Mouse (Mus musculus) limb, embryonic 14.5 days (tissue): ENCODE measurements at regions not wholly inside any gene's neighbourhood (a gene's known extent, or its start where the extent isn't known, plus 50 kb on each side); places are given as distances from the start of the nearest gene placed in this dataset.

Experiments
- ATAC-seq: fragments of 200-750 bp; cut with Nextera tagmentation; 2 replicates; pipeline ENCODE4 v1.8.0; 2017; ENCODE audit warnings: low read depth, moderate number of reproducible peaks, moderate TSS enrichment; ENCODE audit not compliant: low FRiP score
- DNase-seq: peaks from one replicate; pipeline ENCODE4 v3.0.0-alpha.2; 2015; ENCODE audit warnings: low spot score
- H3K27ac ChIP-seq: fragments of 300-500 bp; sonication (generic); replicated peaks from 2 replicates; pipeline ENCODE4 v1.5.1; 2014; ENCODE audit warnings: low read depth, mild to moderate bottlenecking, low read length, moderate library complexity, mixed read lengths
- H3K27me3 ChIP-seq: fragments of 300-500 bp; sonication (generic); 2 replicates; pipeline ENCODE4 v1.6.1; 2014; ENCODE audit warnings: low read length, mixed read lengths; ENCODE audit not compliant: control insufficient read depth, insufficient read depth
- H3K36me3 ChIP-seq: fragments of 300-500 bp; sonication (generic); 2 replicates; pipeline ENCODE4 v1.6.1; 2014; ENCODE audit warnings: mild to moderate bottlenecking, low read length, moderate library complexity, mixed read lengths; ENCODE audit not compliant: control insufficient read depth, insufficient read depth
- H3K4me1 ChIP-seq: fragments of 300-500 bp; sonication (generic); 2 replicates; pipeline ENCODE4 v1.6.1; 2014; ENCODE audit warnings: antibody characterized with exemption, low read length, mixed read lengths; ENCODE audit not compliant: control insufficient read depth, insufficient read depth
- H3K4me2 ChIP-seq: fragments of 300-500 bp; sonication (generic); replicated peaks from 2 replicates; pipeline ENCODE4 v1.6.1; 2014; ENCODE audit warnings: low read depth, mild to moderate bottlenecking, low read length, moderate library complexity; ENCODE audit not compliant: severe bottlenecking
- H3K4me3 ChIP-seq: fragments of 300-500 bp; sonication (generic); replicated peaks from 2 replicates; pipeline ENCODE4 v1.5.1; 2014; ENCODE audit warnings: low read length
- H3K9ac ChIP-seq: fragments of 300-500 bp; sonication (generic); 2 replicates; pipeline ENCODE4 v1.6.1; 2014; ENCODE audit warnings: mild to moderate bottlenecking, low read depth, low read length, moderate library complexity; ENCODE audit not compliant: severe bottlenecking
- H3K9me3 ChIP-seq: fragments of 300-500 bp; sonication (generic); 2 replicates; pipeline ENCODE4 v1.6.1; 2016; ENCODE audit warnings: low read length; ENCODE audit not compliant: control insufficient read depth
- POLR2A ChIP-seq: fragments of 200-500 bp; IDR thresholded peaks from 2 replicates; pipeline ENCODE4 v1.8.0; 2012; ENCODE audit warnings: inconsistent platforms, mild to moderate bottlenecking, moderate library complexity, borderline replicate concordance; ENCODE audit not compliant: insufficient read depth, insufficient read length; ENCODE audit errors: extremely low read depth
- WGBS: fragments of 180-500 bp; shearing (Covaris S2); extraction: QIAGEN DNeasy Blood & Tissue Kit; methylation state at CpG from one replicate; pipeline ENCODE4 v1.1.7; 2014; 5-methylcytosine and 5-hydroxymethylcytosine counted together

- WGBS = 6% methylated on average over 10 of the region's 10 CpGs
- TF ChIP-seq POLR2A = no peak
- peak; percentile 83 for DNase-seq
- Histone ChIP-seq H3K4me3 (no peak overlapping the region), H3K9ac (no peak overlapping the region), H3K27me3 (no peaks in the 10 kb centered on the region), H3K9me3 (no peaks in the 10 kb centered on the region), H3K27ac (no peak overlapping the region), H3K36me3 (no peaks in the 10 kb centered on the region), H3K4me1 (peaks cover 4% of the 10 kb centered on the region), H3K4me2 (no peak overlapping the region; the same call in 1 of the 2 replicates)
- peak; percentile 27; the same call in 1 of the 2 replicates for ATAC-seq
Observed at GRCm38 (mm10) chr3:58163806-58164205, 250.7 kb upstream of the Tsc22d2 start.

- no peaks in the 10 kb centered on the region for H3K27me3 ChIP-seq
- 45% methylated on average over 2 of the region's 2 CpGs for WGBS
- TF ChIP-seq POLR2A = no peak
- no peak for DNase-seq
- H3K9me3 ChIP-seq = no peaks in the 10 kb centered on the region
- no peaks in the 10 kb centered on the region for H3K36me3 ChIP-seq
- H3K9ac ChIP-seq = no peak overlapping the region
- H3K27ac ChIP-seq = no peak overlapping the region
- H3K4me1 ChIP-seq = peaks cover 3% of the 10 kb centered on the region
- no peak for ATAC-seq
- H3K4me2 ChIP-seq = no peak overlapping the region
- no peak overlapping the region for H3K4me3 ChIP-seq
Observed at GRCm38 (mm10) chr3:58166628-58167027, 247.9 kb upstream of the Tsc22d2 start.

- 79% methylated on average over 3 of the region's 3 CpGs for WGBS
- H3K9ac ChIP-seq = no peak overlapping the region
- peaks cover 3% of the 10 kb centered on the region for H3K4me1 ChIP-seq
- no peaks in the 10 kb centered on the region for H3K36me3 ChIP-seq
- H3K27ac ChIP-seq = no peak overlapping the region
- no peak for TF ChIP-seq POLR2A
- ATAC-seq = no peak
- no peaks in the 10 kb centered on the region for H3K9me3 ChIP-seq
- DNase-seq = no peak
- no peak overlapping the region for H3K4me3 ChIP-seq
- H3K4me2 ChIP-seq = no peak overlapping the region
- H3K27me3 ChIP-seq = no peaks in the 10 kb centered on the region
Observed at GRCm38 (mm10) chr3:58167121-58167520, 247.4 kb upstream of the Tsc22d2 start.

GRCm38 (mm10) chr3:58167761-58168290 is 246.7 kb upstream of the Tsc22d2 start:
- Histone ChIP-seq H3K9me3 (no peaks in the 10 kb centered on the region), H3K4me3 (no peak overlapping the region), H3K27me3 (no peaks in the 10 kb centered on the region), H3K36me3 (no peaks in the 10 kb centered on the region), H3K27ac (no peak overlapping the region), H3K4me1 (peaks cover 3% of the 10 kb centered on the region), H3K9ac (no peak overlapping the region), H3K4me2 (no peak overlapping the region)
- WGBS = 100% methylated on average over 1 of the region's 1 CpGs
- DNase-seq (no peak), ATAC-seq (no peak)
- no peak for TF ChIP-seq POLR2A

GRCm38 (mm10) chr3:58168522-58169185 is 245.9 kb upstream of the Tsc22d2 start:
- no peaks in the 10 kb centered on the region for H3K36me3 ChIP-seq
- no peak overlapping the region for H3K27ac ChIP-seq
- WGBS = 27% methylated on average over 14 of the region's 14 CpGs
- H3K4me1 ChIP-seq = peaks cover 3% of the 10 kb centered on the region
- no peak overlapping the region for H3K9ac ChIP-seq
- ATAC-seq = 0 out of 2 replicates have a peak, but pooled peaks have one; percentile 32
- DNase-seq = peak; percentile 31
- H3K9me3 ChIP-seq = no peaks in the 10 kb centered on the region
- H3K4me3 ChIP-seq = no peak overlapping the region
- no peaks in the 10 kb centered on the region for H3K27me3 ChIP-seq
- TF ChIP-seq POLR2A = no peak
- no peak overlapping the region for H3K4me2 ChIP-seq
